Mouse (Mus musculus) midbrain, embryonic 16.5 days (tissue): ENCODE measurements around the gene Ralgapb. TPM values are rescaled to one million over a fixed set of nuclear protein-coding genes. Genes with fewer than 3 reads are reported as not detected.

Experiments used
- ATAC-seq: fragments of 200-750 bp; cut with Nextera tagmentation; 2 replicates; pipeline ENCODE4 v1.8.0; 2017; ENCODE audit warnings: moderate TSS enrichment
- H3K27ac ChIP-seq: fragments of 300-500 bp; sonication (generic); 2 replicates; pipeline ENCODE4 v1.5.1; 2014; ENCODE audit warnings: mild to moderate bottlenecking, low read length, mixed read lengths
- H3K27me3 ChIP-seq: fragments of 300-500 bp; sonication (generic); 2 replicates; pipeline ENCODE4 v1.6.1; 2014; ENCODE audit warnings: low read depth, low read length, mixed read lengths; ENCODE audit not compliant: control insufficient read depth, insufficient read depth
- H3K36me3 ChIP-seq: fragments of 300-500 bp; sonication (generic); 2 replicates; pipeline ENCODE4 v1.6.1; 2014; ENCODE audit warnings: mild to moderate bottlenecking, low read length, moderate library complexity, mixed read lengths; ENCODE audit not compliant: control insufficient read depth, insufficient read depth
- H3K4me1 ChIP-seq: fragments of 300-500 bp; sonication (generic); 2 replicates; pipeline ENCODE4 v1.6.1; 2014; ENCODE audit warnings: mild to moderate bottlenecking, low read length, mixed read lengths; ENCODE audit not compliant: control insufficient read depth, insufficient read depth
- H3K4me2 ChIP-seq: fragments of 300-500 bp; sonication (generic); 2 replicates; pipeline ENCODE4 v1.6.1; 2014; ENCODE audit warnings: mild to moderate bottlenecking, low read length, mixed read lengths
- H3K4me3 ChIP-seq: fragments of 300-500 bp; sonication (generic); 2 replicates; pipeline ENCODE4 v1.5.1; 2014; ENCODE audit warnings: low read depth, mild to moderate bottlenecking, low read length, moderate library complexity, mixed read lengths
- H3K9ac ChIP-seq: fragments of 300-500 bp; sonication (generic); 2 replicates; pipeline ENCODE4 v1.6.1; 2014; ENCODE audit warnings: low read depth, low read length, mixed read lengths
- H3K9me3 ChIP-seq: fragments of 300-500 bp; sonication (generic); replicated peaks from 2 replicates; pipeline ENCODE4 v1.6.1; 2014; ENCODE audit warnings: mild to moderate bottlenecking, low read length, mixed read lengths; ENCODE audit not compliant: control insufficient read depth, poor library complexity, severe bottlenecking
- WGBS: fragments of 180-500 bp; shearing (Covaris S2); extraction: QIAGEN DNeasy Blood & Tissue Kit; methylation state at CpG from one replicate; pipeline ENCODE4 v1.1.7; 2014; 5-methylcytosine and 5-hydroxymethylcytosine counted together
- polyA plus RNA-seq: library from polyadenylated mRNA; unstranded; fragments of >200 nt; fragmentation: Nextera tagmentation; extraction: Ambion mirVana; gene quantifications from 2 replicates; pipeline ENCODE4 v1.2.1, GENCODE M21; 2015

Ralgapb gene
- polyA plus RNA-seq, 1 experiment from 2014 or later, result 19.9 TPM

DNA sequence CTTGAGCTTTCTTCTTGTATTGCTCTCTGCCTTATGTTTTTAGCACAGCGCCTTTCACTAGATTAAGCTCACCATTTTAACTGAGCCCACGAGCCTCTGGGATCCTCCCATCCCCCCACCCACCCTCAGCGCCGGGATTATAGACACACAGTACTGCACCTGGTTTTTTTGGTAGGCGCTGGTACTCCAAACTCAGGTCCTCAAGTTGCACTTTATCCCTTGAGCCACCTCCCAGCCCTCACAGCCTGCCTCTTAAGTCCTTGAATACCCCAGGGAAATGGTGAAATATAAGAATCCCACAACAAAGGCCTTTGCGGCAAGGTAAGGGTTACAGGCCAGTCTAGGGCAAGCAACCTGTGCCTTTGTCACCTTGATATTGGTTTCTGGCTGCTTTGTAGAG is 110.2 kb downstream of the Ralgapb start:
- H3K9ac ChIP-seq, result no peak overlapping the region
- WGBS, result 72% methylated on average over 6 of the region's 6 CpGs
- no peaks in the 10 kb centered on the region for H3K4me1 ChIP-seq
- H3K36me3 ChIP-seq, result no peaks in the 10 kb centered on the region
- no peaks in the 10 kb centered on the region for H3K27me3 ChIP-seq
- no peak overlapping the region for H3K4me3 ChIP-seq
- H3K9me3 ChIP-seq, result no peaks in the 10 kb centered on the region
- ATAC-seq, result no peak
- H3K27ac ChIP-seq, result no peak overlapping the region
- no peak overlapping the region for H3K4me2 ChIP-seq

DNA sequence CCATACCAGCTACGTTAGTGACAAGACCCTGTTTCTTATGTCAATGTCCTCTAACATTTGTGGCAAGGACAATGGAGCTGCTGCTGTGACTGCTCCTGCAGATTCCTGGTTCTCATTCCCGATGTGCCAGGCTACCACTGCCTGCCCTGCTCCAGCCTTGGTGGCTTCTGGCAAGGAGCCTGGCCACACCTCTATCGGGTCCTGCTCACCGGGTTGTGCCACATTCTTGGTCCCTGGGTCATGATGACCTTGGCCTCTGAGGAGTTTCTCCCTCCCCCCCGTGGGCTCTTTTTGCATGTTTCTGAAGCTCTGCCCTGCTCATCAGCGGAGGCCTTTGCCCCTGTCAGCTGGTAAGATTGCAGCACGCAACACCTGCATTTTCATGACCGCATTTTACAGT is 113.4 kb downstream of the Ralgapb start:
- H3K4me1 ChIP-seq, result no peaks in the 10 kb centered on the region
- H3K9me3 ChIP-seq, result no peaks in the 10 kb centered on the region
- H3K27ac ChIP-seq, result no peak overlapping the region
- no peak overlapping the region for H3K4me3 ChIP-seq
- no peak for ATAC-seq
- no peak overlapping the region for H3K4me2 ChIP-seq
- no peaks in the 10 kb centered on the region for H3K27me3 ChIP-seq
- 81% methylated on average over 8 of the region's 8 CpGs for WGBS
- no peak overlapping the region for H3K9ac ChIP-seq
- H3K36me3 ChIP-seq, result no peaks in the 10 kb centered on the region

DNA sequence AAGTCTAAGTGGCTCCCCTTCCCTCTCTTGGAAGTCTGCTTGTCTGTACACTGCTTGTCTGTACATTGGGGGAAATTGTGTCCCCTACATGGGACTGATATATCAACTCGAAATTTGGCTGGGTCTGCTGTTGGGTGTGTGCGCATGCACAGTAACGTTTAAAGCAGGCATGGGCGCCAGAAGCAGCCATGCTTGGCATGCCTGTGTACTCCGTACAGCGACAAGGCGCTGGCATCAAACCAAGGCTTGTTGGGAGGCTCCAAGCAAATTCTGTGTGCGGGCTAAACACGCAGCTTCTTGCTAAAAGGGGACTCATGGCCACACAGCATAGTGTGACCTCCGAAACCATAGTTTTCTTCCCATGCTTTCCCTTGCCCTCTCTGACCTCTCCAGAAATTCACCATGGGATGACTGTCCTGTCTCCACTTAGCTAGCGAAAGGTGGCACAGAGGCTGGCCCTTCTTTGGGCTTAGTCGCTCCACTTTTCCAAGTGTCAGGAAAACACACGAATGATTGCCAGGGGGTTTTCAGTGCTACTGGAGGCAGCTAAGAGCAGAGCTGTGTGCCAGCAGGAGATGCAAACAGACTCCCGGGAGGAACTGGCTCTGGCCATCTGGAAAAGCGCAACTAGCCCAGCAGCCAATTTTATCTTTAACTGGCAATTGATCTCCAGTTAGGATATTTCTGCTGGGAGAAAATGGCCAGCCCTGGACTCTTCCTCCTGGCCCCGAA is 114.6 kb downstream of the Ralgapb start:
- Histone ChIP-seq H3K9me3 (no peaks in the 10 kb centered on the region), H3K4me1 (no peaks in the 10 kb centered on the region), H3K4me3 (no peak overlapping the region), H3K27me3 (no peaks in the 10 kb centered on the region), H3K36me3 (no peaks in the 10 kb centered on the region), H3K4me2 (no peak overlapping the region), H3K27ac (no peak overlapping the region), H3K9ac (no peak overlapping the region)
- 85% methylated on average over 16 of the region's 16 CpGs for WGBS
- ATAC-seq, result no peak

DNA sequence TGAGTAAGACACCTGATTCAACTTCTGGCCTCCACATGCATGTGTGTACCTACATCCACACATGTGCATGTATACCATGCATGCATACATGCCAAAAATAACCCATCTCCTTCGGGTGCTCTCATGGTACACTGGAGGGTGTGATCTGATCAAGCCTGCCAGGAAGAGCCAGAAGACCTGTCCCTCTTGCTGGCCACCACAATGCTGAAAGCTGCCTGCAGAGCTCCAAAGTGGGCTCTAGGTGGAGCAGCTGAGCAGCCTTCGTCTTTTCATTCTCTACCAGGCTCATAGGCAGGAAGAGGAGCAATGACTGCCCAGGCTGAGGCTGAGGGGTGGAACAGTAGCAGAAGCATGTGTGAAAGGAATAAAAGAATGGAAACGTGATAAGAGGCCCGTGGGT is 124.4 kb downstream of the Ralgapb start:
- Histone ChIP-seq H3K36me3 (no peaks in the 10 kb centered on the region), H3K4me1 (peaks cover 2% of the 10 kb centered on the region; the same call in 1 of the 2 replicates), H3K27me3 (no peaks in the 10 kb centered on the region), H3K4me2 (no peak overlapping the region), H3K9ac (no peak overlapping the region), H3K27ac (no peak overlapping the region), H3K9me3 (no peaks in the 10 kb centered on the region; the same call in 1 of the 2 replicates), H3K4me3 (no peak overlapping the region)
- 5% methylated on average over 4 of the region's 4 CpGs for WGBS
- ATAC-seq, result peak; percentile 42; the same call in 1 of the 2 replicates

GRCm38 (mm10) chr2:158534559-158534958 is 124.9 kb downstream of the Ralgapb start:
- no peak overlapping the region for H3K27ac ChIP-seq
- H3K4me3 ChIP-seq, result no peak overlapping the region
- 74% methylated on average over 8 of the region's 8 CpGs for WGBS
- H3K36me3 ChIP-seq, result no peaks in the 10 kb centered on the region
- H3K4me1 ChIP-seq, result peaks cover 2% of the 10 kb centered on the region; the same call in 1 of the 2 replicates
- no peaks in the 10 kb centered on the region for H3K27me3 ChIP-seq
- H3K9me3 ChIP-seq, result no peaks in the 10 kb centered on the region; the same call in 1 of the 2 replicates
- no peak overlapping the region for H3K4me2 ChIP-seq
- H3K9ac ChIP-seq, result no peak overlapping the region
- ATAC-seq, result no peak

DNA sequence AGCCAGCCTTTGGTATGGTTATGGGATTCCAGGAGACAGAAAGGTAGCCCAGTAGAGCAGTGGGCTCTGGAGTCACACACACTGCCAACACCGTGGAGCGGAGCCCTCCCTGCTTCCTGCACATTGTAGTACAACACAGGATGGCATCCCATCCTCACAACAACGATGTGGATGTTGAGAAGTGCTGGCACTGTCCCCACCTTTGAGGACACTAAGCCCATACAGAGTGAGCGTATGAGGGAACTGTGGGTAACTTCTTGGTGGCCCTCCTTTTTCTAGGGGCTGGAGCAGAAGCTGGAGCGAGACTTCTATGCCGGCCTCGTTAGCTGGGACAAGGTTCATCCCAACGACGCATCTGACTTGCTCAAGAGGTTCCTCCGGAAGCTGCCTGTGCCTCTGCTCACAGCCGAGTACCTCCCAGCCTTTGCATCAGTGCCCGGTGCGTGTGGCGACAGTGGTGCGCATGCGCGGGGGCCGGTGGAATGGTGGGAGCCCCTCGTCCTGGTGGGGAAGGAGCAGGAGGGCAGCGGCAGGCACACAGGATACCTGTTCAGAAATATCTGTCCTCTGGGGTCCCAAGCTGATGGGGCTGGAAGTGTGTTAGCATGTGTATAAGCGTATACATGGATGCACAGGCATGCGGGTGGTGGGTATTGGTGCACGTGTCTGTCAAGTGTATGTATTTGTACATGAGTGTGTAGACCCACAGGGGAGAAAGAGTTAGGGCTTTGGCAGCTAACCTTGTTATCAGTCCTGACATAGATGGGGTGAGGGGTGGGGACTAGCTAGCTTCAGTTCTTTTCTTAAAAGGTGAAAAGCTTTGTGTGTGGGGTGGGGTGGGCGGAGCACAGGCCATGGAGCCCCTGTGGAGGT is 130.0 kb downstream of the Ralgapb start:
- WGBS, result 48% methylated on average over 24 of the region's 24 CpGs
- H3K27ac ChIP-seq, result no peak overlapping the region
- no peaks in the 10 kb centered on the region for H3K27me3 ChIP-seq

DNA sequence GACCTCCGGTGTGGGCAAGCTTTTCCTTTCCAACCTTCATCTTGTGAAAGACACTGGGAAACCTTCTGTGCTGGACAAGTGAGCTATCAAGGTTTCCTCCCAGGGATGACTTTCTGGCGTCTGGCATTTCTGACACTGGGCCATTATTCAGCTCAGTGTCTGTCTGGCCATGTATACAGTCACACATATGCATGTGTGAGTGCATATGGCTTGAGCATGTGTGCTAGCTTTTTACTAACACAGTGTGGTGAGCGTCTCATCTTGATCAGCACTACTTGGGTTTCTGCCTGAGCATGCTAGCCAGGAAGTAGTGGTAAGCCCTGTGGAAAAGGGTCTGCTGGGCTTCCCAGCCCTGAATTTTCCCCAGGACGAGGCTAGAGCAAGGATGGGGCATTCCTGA is 131.6 kb downstream of the Ralgapb start:
- ATAC-seq, result no peak
- Histone ChIP-seq H3K4me3 (no peak overlapping the region), H3K36me3 (no peaks in the 10 kb centered on the region), H3K27me3 (no peaks in the 10 kb centered on the region), H3K4me2 (no peak overlapping the region), H3K4me1 (no peaks in the 10 kb centered on the region), H3K27ac (no peak overlapping the region), H3K9me3 (no peaks in the 10 kb centered on the region), H3K9ac (no peak overlapping the region)
- WGBS, result 72% methylated on average over 4 of the region's 4 CpGs

More for the DNA sequence above, 130.0 kb downstream of the Ralgapb start:
- peak; percentile 81 for ATAC-seq
- H3K4me3 ChIP-seq, result peak overlapping the region; percentile 28
- no peaks in the 10 kb centered on the region for H3K4me1 ChIP-seq
- H3K9me3 ChIP-seq, result no peaks in the 10 kb centered on the region
- peak overlapping the region; percentile 53 for H3K4me2 ChIP-seq
- H3K36me3 ChIP-seq, result no peaks in the 10 kb centered on the region
- H3K9ac ChIP-seq, result peak overlapping the region; percentile 48; the same call in 1 of the 2 replicates

DNA sequence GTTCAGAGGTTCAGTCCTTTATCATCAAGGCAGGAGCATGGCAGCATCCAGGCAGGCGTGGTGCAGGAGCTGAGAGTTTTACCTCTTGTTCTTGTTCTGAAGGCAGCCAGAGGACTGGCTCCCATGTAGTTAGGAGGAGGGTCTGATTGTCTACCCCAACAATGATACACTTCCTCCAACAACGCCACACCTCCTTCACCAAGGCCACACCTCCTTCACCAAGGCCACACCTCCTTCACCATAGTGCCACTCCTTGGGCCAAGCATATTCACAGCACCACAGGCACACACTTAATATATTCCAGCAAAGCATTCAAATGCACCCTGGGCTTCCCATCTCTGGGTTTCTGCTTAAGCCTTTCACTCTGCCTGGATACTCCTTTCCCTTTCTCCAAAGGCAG is 135.6 kb downstream of the Ralgapb start:
- Histone ChIP-seq H3K27me3 (no peaks in the 10 kb centered on the region), H3K36me3 (no peaks in the 10 kb centered on the region), H3K4me1 (peaks cover 4% of the 10 kb centered on the region; the same call in 1 of the 2 replicates), H3K4me3 (no peak overlapping the region), H3K9ac (no peak overlapping the region), H3K27ac (no peak overlapping the region), H3K4me2 (no peak overlapping the region), H3K9me3 (no peaks in the 10 kb centered on the region)
- 79% methylated on average over 2 of the region's 2 CpGs for WGBS
- no peak for ATAC-seq

GRCm38 (mm10) chr2:158546751-158547150 is 137.1 kb downstream of the Ralgapb start:
- Histone ChIP-seq H3K9me3 (no peaks in the 10 kb centered on the region), H3K36me3 (no peaks in the 10 kb centered on the region), H3K4me2 (peak overlapping the region; percentile 37), H3K9ac (peak overlapping the region; percentile 57), H3K27ac (0 out of 2 replicates have a peak overlapping the region, but pooled peaks have one; percentile 22), H3K27me3 (no peaks in the 10 kb centered on the region), H3K4me3 (no peak overlapping the region), H3K4me1 (peaks cover 4% of the 10 kb centered on the region; the same call in 1 of the 2 replicates)
- peak; percentile 77 for ATAC-seq
- 2% methylated on average over 17 of the region's 17 CpGs for WGBS
